Mouse (Mus musculus) regulatory T cell (primary cell): ENCODE measurements at regions not wholly inside any gene's neighbourhood (a gene's known extent, or its start where the extent isn't known, plus 50 kb on each side); places are given as distances from the start of the nearest gene placed in this dataset.
"Not testable (repeated sequence)": the region's sequence is repeated elsewhere in the genome, so short reads cannot be mapped to it uniquely, and the experiment has no call there.

ENCODE experiments used
- in situ Hi-C: fragments of 300-600 bp; cut with MboI, MseI; formaldehyde crosslinking; loops from one replicate; pipeline ENCODE4 v1.15.1; 2025; ENCODE audit warnings: high pct_unique_total_duplicates

GRCm38 (mm10) chr16:76958597-76959392, 54.7 kb upstream of the Usp25 start:
- in situ Hi-C loops = no loop called here

DNA sequence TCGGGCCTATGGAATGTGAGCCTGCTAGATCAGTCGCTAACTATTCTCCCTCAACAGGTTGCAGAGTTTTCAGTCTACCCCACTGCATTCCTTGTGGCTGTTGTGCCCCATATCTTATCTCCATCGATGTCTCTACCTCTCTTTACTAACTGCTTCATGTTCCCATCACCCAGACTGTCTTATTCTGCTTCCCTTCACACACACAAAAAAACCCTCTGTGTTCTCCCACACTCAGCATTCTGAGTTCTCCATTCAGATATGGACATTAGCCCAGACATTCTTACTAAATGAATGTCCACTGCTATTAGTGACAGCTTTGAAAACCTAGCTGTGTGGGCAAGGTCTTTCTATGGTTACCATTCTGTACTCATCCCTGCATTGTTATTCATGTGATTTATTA, 56.0 kb upstream of the Usp25 start:
- in situ Hi-C loops = no loop called here

DNA sequence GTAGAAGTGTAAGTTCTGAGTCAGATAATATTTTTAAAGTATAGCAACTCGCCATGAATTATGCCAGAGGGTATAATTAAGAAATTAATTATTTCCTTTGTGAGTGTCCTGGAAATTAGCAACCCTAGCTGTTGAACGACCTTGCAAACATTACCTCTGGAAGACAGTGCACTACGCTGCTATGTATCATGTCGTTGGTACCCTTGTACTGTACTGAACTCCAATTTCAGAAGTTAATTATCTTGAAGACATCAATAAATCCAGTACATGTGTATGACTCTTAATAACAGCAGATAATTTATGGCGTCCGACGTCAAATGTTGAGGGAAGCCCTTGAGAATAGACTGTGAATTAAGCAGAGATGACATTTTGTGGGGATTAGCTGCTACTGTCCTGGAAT, 56.4 kb upstream of the Usp25 start:
- in situ Hi-C loops = no loop called here

- in situ Hi-C loops = no loop called here
Measured at GRCm38 (mm10) chr16:76950836-76951486, 62.5 kb upstream of the Usp25 start.

- in situ Hi-C loops = no loop called here
Measured at GRCm38 (mm10) chr16:76947011-76947410, 66.5 kb upstream of the Usp25 start.

GRCm38 (mm10) chr16:76938128-76938527, 75.4 kb upstream of the Usp25 start:
- in situ Hi-C loops = no loop called here

DNA sequence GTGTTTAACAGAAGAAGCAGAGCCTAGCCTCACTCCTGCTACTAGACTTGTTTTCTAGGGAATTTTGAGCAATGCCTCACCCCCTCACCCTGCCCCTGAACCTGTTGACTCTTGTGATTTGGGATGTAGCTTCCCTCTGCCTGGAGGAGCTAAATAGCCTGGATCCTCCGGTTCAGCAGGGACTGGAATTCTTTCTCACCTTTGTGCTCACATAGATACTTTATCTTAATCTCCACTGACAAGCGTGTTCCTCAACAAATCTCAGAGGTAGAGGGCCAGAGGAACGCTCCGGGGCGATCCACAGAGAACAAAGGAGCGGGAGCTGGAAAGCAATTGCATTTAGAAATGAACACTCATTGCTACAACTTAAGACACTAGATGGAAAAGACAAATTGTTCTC, 85.6 kb upstream of the Usp25 start:
- in situ Hi-C loops = no loop called here

GRCm38 (mm10) chr16:76920137-76920536, 93.4 kb upstream of the Usp25 start:
- in situ Hi-C loops = not testable (repeated sequence)

- in situ Hi-C loops = no loop called here
Measured at GRCm38 (mm10) chr16:76918598-76918997, 94.9 kb upstream of the Usp25 start.

- in situ Hi-C loops = no loop called here
Measured at GRCm38 (mm10) chr16:76914311-76914710, 99.2 kb upstream of the Usp25 start.

- in situ Hi-C loops = no loop called here
Measured at GRCm38 (mm10) chr16:76905205-76905996, 108.1 kb upstream of the Usp25 start.

DNA sequence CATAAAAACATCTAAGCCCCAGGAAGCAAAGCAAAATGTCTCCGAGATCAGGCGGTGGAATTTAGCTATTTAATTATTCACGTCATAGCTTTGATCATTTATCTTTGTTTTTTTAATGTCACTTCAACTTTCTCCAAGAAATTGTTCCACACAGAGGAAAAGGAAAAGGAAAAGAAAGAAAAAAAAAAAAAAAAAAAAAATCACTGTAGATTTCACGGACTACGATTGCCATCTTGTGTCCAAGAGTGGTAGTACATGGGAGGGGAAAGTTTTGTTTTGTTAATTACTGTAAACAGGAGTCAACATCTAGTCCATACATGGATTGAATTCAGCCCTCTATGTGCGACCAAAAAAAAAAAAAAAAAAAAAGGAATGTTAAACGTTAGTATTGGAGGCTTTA, 114.4 kb upstream of the Usp25 start:
- in situ Hi-C loops = no loop called here

DNA sequence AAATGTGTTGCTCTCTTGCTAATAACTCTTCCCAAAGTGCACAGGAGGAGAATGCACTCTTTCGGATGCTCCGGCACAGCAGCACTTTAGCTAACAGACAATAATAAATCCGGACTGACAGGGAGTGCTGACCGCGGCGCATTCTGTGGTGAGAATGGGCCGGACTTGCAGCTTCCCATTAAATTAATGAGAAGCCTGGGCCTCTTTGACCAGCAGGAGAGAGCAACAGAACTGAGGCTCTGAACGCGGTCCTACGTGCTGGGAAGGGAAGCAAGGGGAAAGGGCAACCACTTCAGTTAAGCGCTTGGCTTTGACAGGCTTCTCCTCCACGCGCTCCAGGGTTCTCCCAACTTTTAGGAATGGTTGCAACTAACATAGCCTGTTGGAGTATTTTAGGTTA, 117.2 kb upstream of the Usp25 start:
- in situ Hi-C loops = no loop called here

DNA sequence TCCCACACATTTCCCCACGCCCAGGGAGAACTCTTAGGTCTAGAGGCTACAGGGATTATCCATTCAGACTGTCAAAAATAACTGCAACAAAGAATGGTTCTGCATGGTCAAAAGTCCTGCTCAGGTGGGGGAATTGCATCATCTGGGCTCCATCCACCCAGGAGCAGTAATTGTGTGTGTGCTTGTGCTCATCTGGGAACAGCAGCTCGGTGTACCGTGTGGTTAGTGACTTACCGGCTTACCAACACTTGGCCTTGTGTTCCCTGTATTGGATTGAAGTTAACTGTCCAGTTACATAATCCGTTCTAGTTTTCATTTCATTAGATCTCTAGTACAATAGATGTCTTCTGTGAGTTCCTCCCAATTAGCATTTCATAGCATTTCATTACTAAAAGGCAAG, 117.7 kb upstream of the Usp25 start:
- in situ Hi-C loops = no loop called here

DNA sequence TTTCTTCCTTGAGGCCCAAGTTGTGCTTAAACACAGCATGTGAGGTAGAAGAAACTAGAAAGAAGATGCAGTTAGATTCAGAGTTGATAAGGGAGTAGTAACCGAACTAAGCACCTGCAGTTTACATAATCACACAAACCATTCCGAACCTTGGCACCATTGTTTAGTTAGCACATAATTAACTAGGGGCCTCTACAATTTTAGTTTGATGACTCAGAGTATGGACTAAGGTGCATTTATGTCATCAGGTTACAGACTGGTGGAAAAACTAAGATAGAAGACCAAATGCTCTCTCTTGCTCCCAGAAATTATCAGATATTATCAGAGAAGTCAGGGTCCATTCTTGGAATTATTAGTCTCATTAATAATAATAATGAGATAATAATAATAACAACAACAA, 134.9 kb upstream of the Usp25 start:
- in situ Hi-C loops = no loop called here

GRCm38 (mm10) chr16:76875397-76876018, 138.0 kb upstream of the Usp25 start:
- in situ Hi-C loops = no loop called here

GRCm38 (mm10) chr16:76866465-76866802, 147.1 kb upstream of the Usp25 start:
- in situ Hi-C loops = no loop called here

GRCm38 (mm10) chr16:76865731-76866464, 147.6 kb upstream of the Usp25 start:
- in situ Hi-C loops = no loop called here

GRCm38 (mm10) chr16:76864392-76864791, 149.1 kb upstream of the Usp25 start:
- in situ Hi-C loops = no loop called here

DNA sequence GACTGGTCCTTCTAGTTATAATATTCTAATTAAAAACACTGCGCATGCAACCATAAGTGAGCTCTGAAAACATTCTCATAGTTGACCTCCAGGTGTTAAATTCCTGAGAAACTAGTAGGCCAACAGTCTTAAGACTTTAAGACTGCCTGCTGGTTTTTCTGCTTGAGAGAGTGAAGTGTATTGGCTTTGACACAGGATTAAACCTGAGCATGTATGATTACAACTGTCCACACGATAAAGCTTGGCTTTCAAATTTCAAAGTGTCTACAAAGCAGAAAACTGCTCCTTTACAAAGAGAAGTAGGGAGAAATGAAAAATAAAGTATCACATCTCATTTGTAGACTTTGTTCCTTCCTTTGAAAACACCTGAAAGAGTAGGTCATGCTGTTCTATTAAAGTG, 157.7 kb upstream of the Usp25 start:
- in situ Hi-C loops = no loop called here

DNA sequence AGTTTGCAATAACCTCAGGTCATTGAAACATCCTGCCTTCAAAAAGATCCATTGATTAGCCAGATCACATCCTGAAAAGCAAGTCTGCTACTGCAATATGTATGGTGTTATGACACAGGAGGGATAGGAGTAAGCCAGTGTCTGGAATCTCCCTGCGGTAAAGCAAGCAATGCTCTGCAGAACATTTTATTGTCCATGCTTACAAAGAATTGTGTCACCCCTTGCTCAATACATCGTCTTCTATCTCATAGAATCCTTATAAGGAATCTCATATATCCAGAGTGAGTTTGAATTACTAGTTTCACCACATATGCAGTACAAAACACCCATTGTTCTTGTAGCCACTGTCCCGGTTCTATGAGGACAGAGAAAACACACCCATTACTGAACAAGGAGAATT, 162.1 kb upstream of the Usp25 start:
- in situ Hi-C loops = no loop called here

DNA sequence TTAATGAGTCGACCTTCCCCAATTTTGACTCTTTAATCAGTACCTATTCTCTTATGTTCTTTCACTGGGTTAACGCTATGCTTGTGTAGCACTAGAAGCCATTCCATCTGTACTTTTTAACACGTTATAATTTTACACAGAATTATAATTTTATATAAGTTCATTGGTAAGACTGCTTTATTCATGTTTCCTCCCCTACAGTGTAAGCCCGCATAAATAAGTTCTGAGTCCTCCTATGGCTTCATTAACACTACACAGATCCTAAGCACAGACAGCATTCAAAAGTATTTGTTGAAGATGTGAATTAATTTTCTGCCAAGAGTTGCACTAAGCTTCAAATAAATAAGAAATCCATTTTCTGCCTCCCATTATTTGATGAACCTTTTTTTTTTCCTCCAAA, 176.1 kb upstream of the Usp25 start:
- in situ Hi-C loops = no loop called here
